Mouse (Mus musculus) stomach, postnatal 0 days (tissue): ENCODE results near the gene Ensa. TPM values are rescaled to one million over a fixed set of nuclear protein-coding genes. Genes with fewer than 3 reads are reported as not detected.
"Not testable (repeated sequence)": the region's sequence is repeated elsewhere in the genome, so short reads cannot be mapped to it uniquely, and the experiment has no call there.

Experiments used
- ATAC-seq: fragments of 200-750 bp; cut with Nextera tagmentation; 2 replicates; pipeline ENCODE4 v1.8.0; 2017; ENCODE audit not compliant: low FRiP score, low TSS enrichment
- DNase-seq: peaks from one replicate; pipeline ENCODE4 v3.0.0-alpha.2; 2016; ENCODE audit warnings: low spot score
- H3K27ac ChIP-seq: fragments of 300-500 bp; sonication (generic); replicated peaks from 2 replicates; pipeline ENCODE4 v1.5.1; 2014; ENCODE audit warnings: mild to moderate bottlenecking, control low read depth
- H3K27me3 ChIP-seq: fragments of 300-500 bp; sonication (generic); 2 replicates; pipeline ENCODE4 v1.6.1; 2014; ENCODE audit warnings: low read length; ENCODE audit not compliant: control insufficient read depth, insufficient read depth
- H3K36me3 ChIP-seq: fragments of 300-500 bp; sonication (generic); 2 replicates; pipeline ENCODE4 v1.6.1; 2014; ENCODE audit warnings: low read length, mixed read lengths; ENCODE audit not compliant: control insufficient read depth, insufficient read depth
- H3K4me1 ChIP-seq: fragments of 300-500 bp; sonication (generic); replicated peaks from 2 replicates; pipeline ENCODE4 v1.6.1; 2014; ENCODE audit warnings: antibody characterized with exemption; ENCODE audit not compliant: control insufficient read depth, insufficient read depth
- H3K4me2 ChIP-seq: fragments of 300-500 bp; sonication (generic); replicated peaks from 2 replicates; pipeline ENCODE4 v1.6.1; 2014; ENCODE audit warnings: low read depth, mild to moderate bottlenecking, control low read depth, moderate library complexity
- H3K4me3 ChIP-seq: fragments of 300-500 bp; sonication (generic); 2 replicates; pipeline ENCODE4 v1.5.1; 2014; ENCODE audit warnings: low read depth, low read length, control low read depth
- H3K9ac ChIP-seq: fragments of 300-500 bp; sonication (generic); 2 replicates; pipeline ENCODE4 v1.6.1; 2014; ENCODE audit warnings: mild to moderate bottlenecking, low read length, control low read depth, mixed read lengths
- H3K9me3 ChIP-seq: fragments of 300-500 bp; sonication (generic); 2 replicates; pipeline ENCODE4 v1.6.1; 2016; ENCODE audit warnings: low read length; ENCODE audit not compliant: control insufficient read depth
- CTCF ChIP-seq: IDR thresholded peaks from 2 replicates; pipeline ENCODE4 v1.5.1; 2016; ENCODE audit warnings: antibody characterized with exemption, low read depth, mild to moderate bottlenecking, moderate library complexity
- EP300 ChIP-seq: optimal IDR thresholded peaks from 2 replicates; pipeline ENCODE3; 2016; ENCODE audit warnings: antibody characterized with exemption
- WGBS: fragments of 180-500 bp; shearing (Covaris S2); extraction: QIAGEN DNeasy Blood & Tissue Kit; methylation state at CpG from one replicate; pipeline ENCODE4 v1.1.7; 2014; 5-methylcytosine and 5-hydroxymethylcytosine counted together
- polyA plus RNA-seq: library from polyadenylated mRNA; unstranded; fragments of >200 nt; fragmentation: Nextera tagmentation; extraction: Ambion mirVana; gene quantifications from 2 replicates; pipeline ENCODE4 v1.2.1, GENCODE M21; 2015

The Ensa gene
- polyA plus RNA-seq, 1 experiment from 2014 or later, result 44.2 TPM

- peak overlapping the region; percentile 94 for H3K27ac ChIP-seq
- H3K9ac ChIP-seq, result no peak overlapping the region
- H3K27me3 ChIP-seq, result no peaks in the 10 kb centered on the region
- peak; percentile 49 for ATAC-seq
- peak; percentile 86 for DNase-seq
- TF ChIP-seq CTCF (no peak), EP300 (no peak)
- H3K4me3 ChIP-seq, result no peak overlapping the region
- 16% methylated on average over 6 of the region's 6 CpGs for WGBS
- H3K9me3 ChIP-seq, result no peaks in the 10 kb centered on the region
- H3K4me1 ChIP-seq, result peaks cover 18% of the 10 kb centered on the region; the same call in 1 of the 2 replicates
- peaks cover 7% of the 10 kb centered on the region; the same call in 1 of the 2 replicates for H3K36me3 ChIP-seq
- H3K4me2 ChIP-seq, result no peak overlapping the region
Measured at GRCm38 (mm10) chr3:95666124-95666844, 41.5 kb downstream of the Ensa start.

GRCm38 (mm10) chr3:95667521-95667920 lies 42.7 kb downstream of the Ensa start:
- WGBS, result 18% methylated on average over 4 of the region's 4 CpGs
- DNase-seq (no peak), ATAC-seq (peak; percentile 17)
- peak overlapping the region; percentile 38 for H3K9ac ChIP-seq
- H3K9me3 ChIP-seq, result no peaks in the 10 kb centered on the region
- TF ChIP-seq CTCF, result no peak
- no peak for TF ChIP-seq EP300
- peaks cover 4% of the 10 kb centered on the region; the same call in 1 of the 2 replicates for H3K36me3 ChIP-seq
- no peaks in the 10 kb centered on the region for H3K27me3 ChIP-seq
- no peak overlapping the region for H3K4me3 ChIP-seq
- peak overlapping the region; percentile 15; the same call in 1 of the 2 replicates for H3K4me2 ChIP-seq
- peaks cover 21% of the 10 kb centered on the region for H3K4me1 ChIP-seq
- H3K27ac ChIP-seq, result peak overlapping the region; percentile 94

- H3K4me3 ChIP-seq, result no peak overlapping the region
- no peaks in the 10 kb centered on the region; the same call in 1 of the 2 replicates for H3K36me3 ChIP-seq
- H3K4me2 ChIP-seq, result peak overlapping the region; percentile 15; the same call in 1 of the 2 replicates
- 5% methylated on average over 7 of the region's 7 CpGs for WGBS
- TF ChIP-seq CTCF (no peak), EP300 (peak; percentile 89)
- peaks cover 24% of the 10 kb centered on the region for H3K4me1 ChIP-seq
- H3K9ac ChIP-seq, result no peak overlapping the region; the same call in 1 of the 2 replicates
- H3K27me3 ChIP-seq, result no peaks in the 10 kb centered on the region
- no peaks in the 10 kb centered on the region for H3K9me3 ChIP-seq
- peak overlapping the region; percentile 94 for H3K27ac ChIP-seq
- ATAC-seq (peak; percentile 87), DNase-seq (peak; percentile 90)
Measured at GRCm38 (mm10) chr3:95668026-95668425, 43.2 kb downstream of the Ensa start.

DNA sequence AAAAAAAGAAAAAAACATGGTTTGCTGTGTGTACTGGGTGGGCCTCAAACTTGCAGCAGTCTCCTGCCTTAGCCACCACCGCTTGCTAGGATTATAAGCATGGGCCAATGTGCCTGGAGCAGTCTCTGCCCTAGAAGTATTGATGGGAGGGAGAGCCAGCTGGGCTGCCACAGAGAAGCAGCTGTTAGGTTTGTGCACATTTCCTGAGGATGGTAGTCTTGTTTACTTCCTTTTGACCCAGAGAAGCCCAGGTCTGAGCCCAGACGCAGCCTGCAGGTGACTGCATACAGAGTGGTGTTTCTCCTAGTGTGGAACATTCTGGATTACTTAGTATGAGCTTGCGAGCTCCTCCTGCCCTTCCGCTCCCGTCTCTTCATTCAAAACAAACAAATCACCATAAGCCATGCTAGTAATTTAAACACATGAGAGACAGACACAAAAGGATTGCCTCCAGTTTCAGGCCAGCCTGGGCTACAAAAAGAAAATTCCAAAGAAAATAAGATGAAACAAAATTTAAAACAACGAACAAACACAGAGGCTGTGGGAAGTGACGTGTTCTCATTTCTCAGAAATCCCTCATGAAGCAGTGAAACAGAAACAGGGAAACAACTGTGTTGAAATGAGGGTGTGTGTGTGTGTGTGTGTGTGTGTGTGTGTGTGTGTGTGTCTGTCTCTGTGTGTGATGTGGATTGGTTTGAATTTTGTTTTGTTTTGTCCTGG lies 44.0 kb downstream of the Ensa start:
- H3K27ac ChIP-seq, result peak overlapping the region; percentile 94

DNA sequence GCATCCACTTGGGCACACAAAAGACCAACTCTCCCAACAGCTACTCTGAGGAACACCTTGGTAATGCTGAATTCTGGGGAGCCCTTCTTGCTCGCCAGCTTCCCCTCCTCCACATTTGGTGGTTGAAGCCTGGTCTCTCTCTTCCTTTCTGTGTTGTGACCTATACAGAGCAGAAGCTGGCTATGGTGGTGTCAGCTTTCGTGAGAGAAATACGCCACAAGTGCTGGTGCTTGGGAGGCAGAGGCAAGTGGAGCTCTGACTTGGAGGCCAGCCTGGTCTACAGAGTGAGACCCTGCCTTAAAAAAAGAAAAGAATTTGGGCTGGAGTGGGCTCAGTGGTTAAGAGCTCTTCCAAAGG lies 44.5 kb downstream of the Ensa start:
- Histone ChIP-seq H3K4me2 (no peak overlapping the region), H3K9me3 (no peaks in the 10 kb centered on the region), H3K4me3 (no peak overlapping the region), H3K36me3 (no peaks in the 10 kb centered on the region), H3K27ac (peak overlapping the region; percentile 94), H3K27me3 (no peaks in the 10 kb centered on the region), H3K9ac (no peak overlapping the region), H3K4me1 (peaks cover 30% of the 10 kb centered on the region)
- 92% methylated on average over 3 of the region's 3 CpGs for WGBS
- ATAC-seq, result no peak
- TF ChIP-seq EP300, result no peak
- no peak for TF ChIP-seq CTCF
- DNase-seq, result no peak

More for the DNA sequence above, 44.0 kb downstream of the Ensa start:
- Histone ChIP-seq H3K27me3 (no peaks in the 10 kb centered on the region), H3K4me3 (no peak overlapping the region), H3K4me2 (peak overlapping the region; percentile 15), H3K9ac (no peak overlapping the region), H3K36me3 (no peaks in the 10 kb centered on the region; the same call in 1 of the 2 replicates), H3K9me3 (no peaks in the 10 kb centered on the region), H3K4me1 (peaks cover 29% of the 10 kb centered on the region)
- DNase-seq, result peak; percentile 37
- TF ChIP-seq CTCF (no peak), EP300 (no peak)
- 0 out of 2 replicates have a peak, but pooled peaks have one; percentile 5 for ATAC-seq
- WGBS, result 34% methylated on average over 7 of the region's 7 CpGs

- TF ChIP-seq CTCF, result peak; percentile 53
- not testable (repeated sequence) for H3K4me3 ChIP-seq, H3K4me2 ChIP-seq, H3K27me3 ChIP-seq, ATAC-seq, H3K9me3 ChIP-seq, H3K9ac ChIP-seq, H3K27ac ChIP-seq, H3K36me3 ChIP-seq, DNase-seq
- peaks cover 24% of the 10 kb centered on the region for H3K4me1 ChIP-seq
- WGBS, result 88% methylated on average over 3 of the region's 3 CpGs
Measured at GRCm38 (mm10) chr3:95670419-95670818, 45.6 kb downstream of the Ensa start.
